Mouse (Mus musculus) spleen, postnatal 10 days (tissue): Measurements from ENCODE around the gene Pkdcc.

ENCODE experiments used
- DNase-seq, 2 experiments: peaks; one replicate each; pipeline ENCODE4 v3.0.0; 2021 to 2022; ENCODE audit warnings: low spot score in 2 of 2

Pkdcc gene

GRCm38 (mm10) chr17:83214674-83215528 lies at the start of gene Pkdcc:
Gene Pkdcc (plus strand): TSS chr17:83215292.
- peak; percentile 20 to 61 for DNase-seq

GRCm38 (mm10) chr17:83166195-83166594 lies 48.9 kb upstream of the Pkdcc start:
- DNase-seq, result no peak

- no peak for DNase-seq
Observed at GRCm38 (mm10) chr17:83176146-83176545, 38.9 kb upstream of the Pkdcc start.

- no peak for DNase-seq
Observed at GRCm38 (mm10) chr17:83178483-83179150, 36.5 kb upstream of the Pkdcc start.

GRCm38 (mm10) chr17:83179151-83179531 lies 36.0 kb upstream of the Pkdcc start:
- no peak for DNase-seq

- no peak for DNase-seq
Observed at GRCm38 (mm10) chr17:83179569-83179968, 35.5 kb upstream of the Pkdcc start.

GRCm38 (mm10) chr17:83181086-83181485 lies 34.0 kb upstream of the Pkdcc start:
- no peak for DNase-seq

GRCm38 (mm10) chr17:83181592-83181991 lies 33.5 kb upstream of the Pkdcc start:
- DNase-seq, result no peak

GRCm38 (mm10) chr17:83182061-83182664 lies 32.9 kb upstream of the Pkdcc start:
- no peak for DNase-seq

GRCm38 (mm10) chr17:83182780-83183179 lies 32.3 kb upstream of the Pkdcc start:
- DNase-seq, result no peak

GRCm38 (mm10) chr17:83187751-83188565 lies 27.1 kb upstream of the Pkdcc start:
- no peak for DNase-seq

GRCm38 (mm10) chr17:83190810-83191209 lies 24.3 kb upstream of the Pkdcc start:
- DNase-seq, result no peak

- DNase-seq, result no peak
Observed at GRCm38 (mm10) chr17:83194491-83194890, 20.6 kb upstream of the Pkdcc start.

- DNase-seq, result no peak
Observed at GRCm38 (mm10) chr17:83197361-83197923, 17.6 kb upstream of the Pkdcc start.

- no peak for DNase-seq
Observed at GRCm38 (mm10) chr17:83200469-83200868, 14.6 kb upstream of the Pkdcc start.

GRCm38 (mm10) chr17:83201257-83201656 lies 13.8 kb upstream of the Pkdcc start:
- DNase-seq, result no peak

- no peak for DNase-seq
Observed at GRCm38 (mm10) chr17:83203692-83204383, 11.3 kb upstream of the Pkdcc start.

GRCm38 (mm10) chr17:83207296-83207695 lies 7.8 kb upstream of the Pkdcc start:
- no peak for DNase-seq

- no peak for DNase-seq
Observed at GRCm38 (mm10) chr17:83208455-83208854, 6.6 kb upstream of the Pkdcc start.

GRCm38 (mm10) chr17:83210531-83210930 lies 4.6 kb upstream of the Pkdcc start:
- DNase-seq, result no peak

- no peak for DNase-seq
Observed at GRCm38 (mm10) chr17:83211196-83211595, 3.9 kb upstream of the Pkdcc start.
